Mouse (Mus musculus) T-helper 1 cell (primary cell): ENCODE measurements around the gene Gm3248.
"Not testable (repeated sequence)": the region's sequence is repeated elsewhere in the genome, so short reads cannot be mapped to it uniquely, and the experiment has no call there.

Source experiments
- in situ Hi-C: fragments of 300-600 bp; cut with MboI, MseI; formaldehyde crosslinking; loops from one replicate; pipeline ENCODE4 v1.15.1; 2025; ENCODE audit warnings: high pct_unique_total_duplicates

Gene Gm3248

DNA sequence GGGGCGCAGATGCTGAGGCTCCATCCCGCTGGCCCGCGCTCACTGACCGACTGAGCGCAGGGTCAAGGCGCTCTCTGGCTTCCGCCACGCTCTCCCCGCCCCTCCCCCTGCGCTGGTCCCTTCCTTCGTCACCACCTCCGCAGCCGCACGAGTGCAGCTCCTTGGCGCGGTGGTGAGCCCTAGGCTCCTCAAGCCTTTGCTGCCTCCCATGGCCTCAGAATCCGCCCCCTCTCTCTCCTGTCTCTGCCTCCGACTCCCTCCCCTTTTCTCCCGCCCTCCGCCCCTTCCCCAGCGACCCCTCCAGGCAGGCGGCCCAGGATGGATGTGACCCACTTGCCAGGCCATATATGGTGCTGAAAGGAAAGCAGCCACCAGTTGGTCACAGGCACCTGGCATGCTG is at the start of gene Gm3248:
Gene Gm3248, minus strand, starts transcription at position 111 of the 400 bp plus-strand sequence.
- in situ Hi-C loops = loop anchor here (5.0 to 10.0 kb wide), 4 partner anchors 84 to 1606 kb away; partner anchors contain the start of gene Gm3558

GRCm38 (mm10) chr14:5987136-5987535 is 25.6 kb upstream of the Gm3248 start:
- in situ Hi-C loops = loop anchor here (25.0 kb wide), 1 partner anchor 1525 kb away; no protein-coding TSS in a partner anchor

- in situ Hi-C loops = loop anchor here (25.0 kb wide), 1 partner anchor 1533 kb away; no protein-coding TSS in a partner anchor
Observed at GRCm38 (mm10) chr14:5979037-5979436, 17.5 kb upstream of the Gm3248 start, which contains the start of gene Gm3453. Gm3453 (minus strand) TSS chr14:5979137.

GRCm38 (mm10) chr14:5962441-5962840 is 896 bp upstream of the Gm3248 start:
- in situ Hi-C loops = loop anchor here (5.0 to 10.0 kb wide), 4 partner anchors 85 to 1605 kb away; partner anchors contain the start of gene Gm3558

DNA sequence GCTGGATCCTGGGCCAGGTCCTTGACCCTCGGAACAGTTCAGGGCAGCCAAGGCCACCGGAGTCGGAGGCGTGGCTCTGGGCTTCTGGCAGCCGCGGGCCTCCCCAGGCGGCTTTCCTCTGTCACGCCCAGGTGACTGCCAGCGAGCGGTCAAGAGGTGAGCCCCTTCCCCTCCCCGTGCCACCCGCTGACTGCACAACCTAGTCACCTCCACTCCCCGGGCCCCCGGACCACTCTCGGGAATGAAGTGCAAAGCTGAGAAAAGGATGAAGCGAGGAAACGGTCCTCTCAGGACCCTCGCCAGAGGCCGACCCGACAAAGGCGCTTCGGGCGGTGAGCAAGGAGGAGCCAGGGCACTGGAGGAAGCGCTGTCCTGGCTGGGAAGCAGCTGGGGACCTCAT is 443 bp downstream of the Gm3248 start:
- in situ Hi-C loops = loop anchor here (5.0 to 10.0 kb wide), 4 partner anchors 84 to 1606 kb away; partner anchors contain the start of gene Gm3558

DNA sequence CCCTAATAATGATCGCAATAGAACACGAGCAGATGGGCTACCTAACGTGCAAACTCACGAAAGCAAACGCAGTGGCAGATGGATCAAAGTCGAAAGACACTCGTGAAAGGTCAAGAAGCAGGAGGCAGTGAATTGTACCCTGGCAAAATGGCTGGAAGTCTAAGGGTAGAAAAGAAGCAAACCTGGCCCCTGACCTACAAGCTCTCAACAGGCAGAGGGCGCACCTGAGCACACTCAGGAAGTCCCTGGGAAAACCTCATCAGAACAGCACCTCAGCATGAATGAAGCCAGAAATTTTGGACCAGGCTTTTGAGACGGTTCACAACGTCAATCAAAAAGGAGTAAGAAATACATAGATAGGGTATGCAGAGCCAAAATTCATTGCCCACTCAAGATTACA is 1.1 kb downstream of the Gm3248 start:
- in situ Hi-C loops = loop anchor here (5.0 to 10.0 kb wide), 4 partner anchors 83 to 1607 kb away; partner anchors contain the start of gene Gm3558

GRCm38 (mm10) chr14:5923276-5923675 is 38.3 kb downstream of the Gm3248 start:
- in situ Hi-C loops = not testable (repeated sequence)

DNA sequence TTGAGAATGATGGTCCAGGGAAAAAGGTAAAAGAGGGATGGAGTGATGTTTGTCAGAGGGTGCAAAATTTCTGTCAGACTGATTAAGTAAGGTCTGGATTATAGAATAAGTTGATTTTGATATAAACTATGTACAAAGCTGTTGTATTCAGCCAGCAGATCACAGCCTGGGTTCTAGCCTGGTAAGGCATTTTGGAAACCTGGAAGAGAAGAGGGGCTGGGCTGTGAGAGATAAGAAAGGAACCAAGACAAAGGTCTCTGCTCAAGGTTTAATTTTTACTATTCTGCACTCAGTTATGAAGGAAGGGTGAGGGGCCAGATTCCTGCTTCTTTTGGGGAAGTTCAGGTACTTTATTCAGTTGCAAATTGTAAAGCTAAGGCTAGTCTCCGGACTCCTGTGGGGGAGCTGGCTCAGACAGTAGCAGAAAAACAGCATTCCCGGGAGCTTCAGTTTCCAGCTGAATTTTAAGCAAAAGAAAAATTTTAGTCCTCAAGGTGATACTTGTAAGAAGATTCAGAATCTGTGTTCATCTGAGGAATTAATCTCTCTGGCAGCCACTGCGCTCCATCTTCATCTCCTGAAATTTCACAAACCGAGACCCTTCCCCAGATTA is 43.1 kb downstream of the Gm3248 start:
- in situ Hi-C loops = not testable (repeated sequence)

- in situ Hi-C loops = not testable (repeated sequence)
Observed at GRCm38 (mm10) chr14:5913701-5914100, 47.8 kb downstream of the Gm3248 start.
